Mouse (Mus musculus): Measurements from ENCODE around the gene Tex36.

The Tex36 gene

DNA sequence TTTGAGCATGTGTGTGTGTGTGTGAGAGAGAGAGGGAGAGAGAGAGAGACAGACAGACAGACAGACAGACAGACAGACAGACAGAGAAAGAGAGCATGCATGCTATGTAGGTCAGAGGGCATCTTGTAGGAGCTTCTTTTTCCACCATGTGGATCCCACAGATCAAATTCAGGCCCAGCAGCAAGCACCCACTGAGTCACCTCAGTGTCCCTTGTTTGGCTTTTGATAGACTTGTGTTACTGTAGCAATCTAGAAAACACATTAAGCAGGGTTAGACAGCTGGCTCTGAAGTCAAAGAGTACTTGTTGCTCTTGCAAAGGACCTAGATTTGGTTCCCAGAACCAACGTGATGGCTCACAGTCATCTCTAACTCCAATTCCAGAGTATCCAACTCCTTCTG lies 10.2 kb downstream of the Tex36 start:
- DNase-seq (ENCODE audit: low read depth, low spot score), result no peak

DNA sequence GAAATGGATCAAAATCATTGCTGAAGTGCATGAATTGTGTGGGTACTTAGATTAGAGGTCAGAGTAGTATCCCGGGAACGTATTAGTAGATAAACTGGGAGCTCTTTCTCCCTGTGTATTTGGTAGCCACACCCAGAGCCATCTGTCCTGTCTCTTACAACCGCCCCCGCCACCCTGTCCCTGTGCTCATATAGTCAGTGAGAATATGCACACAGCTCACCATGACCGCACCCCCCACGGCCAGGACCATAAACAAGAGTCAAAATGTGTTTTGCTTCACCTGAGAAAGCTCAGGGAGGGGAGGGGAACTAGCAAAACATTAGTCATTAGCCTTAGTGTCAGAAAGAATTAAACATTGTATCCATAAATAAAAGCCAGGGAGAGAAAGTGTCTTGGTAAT lies 18.7 kb downstream of the Tex36 start:
- no peak for DNase-seq (ENCODE audit: low read depth, low spot score)

DNA sequence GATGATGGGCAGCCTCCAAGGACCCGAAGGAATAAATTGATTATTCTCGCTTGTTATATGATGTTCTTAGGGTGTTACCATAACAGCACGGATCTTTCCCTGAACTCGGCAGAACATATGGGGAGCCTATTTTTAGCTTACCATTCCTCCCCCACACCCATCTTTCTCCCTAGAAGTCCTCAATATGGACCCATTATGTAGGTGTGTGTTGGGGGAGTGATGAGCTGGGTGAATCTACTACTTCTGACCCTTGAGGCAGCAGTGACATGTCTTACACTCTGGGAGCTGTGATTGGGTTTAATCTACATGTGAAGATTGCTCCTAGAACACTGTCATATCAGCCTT lies 21.7 kb downstream of the Tex36 start:
- DNase-seq (ENCODE audit: low read depth, low spot score), result no peak

GRCm38 (mm10) chr7:133579491-133580295 lies 22.3 kb downstream of the Tex36 start:
- DNase-seq (ENCODE audit: low read depth, low spot score), result no peak

DNA sequence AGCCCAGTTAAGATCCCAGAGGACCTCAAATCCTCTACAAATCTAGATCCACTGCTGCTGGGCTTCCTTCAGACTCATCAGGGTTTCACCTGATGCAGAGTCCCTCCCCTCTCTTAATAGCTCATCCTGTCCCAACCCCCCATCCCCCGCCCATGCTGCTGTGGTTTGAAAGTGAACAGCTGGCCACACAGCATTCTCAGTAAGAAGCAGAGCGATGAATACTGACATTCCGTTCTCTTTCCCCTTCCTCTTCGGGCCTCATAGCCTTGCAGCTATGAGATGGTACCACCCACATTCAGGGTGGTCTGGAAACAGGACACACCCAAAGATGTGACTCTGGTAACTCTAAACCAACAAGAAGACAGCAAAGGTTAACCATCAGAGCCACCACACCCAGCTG lies 25.1 kb downstream of the Tex36 start:
- no peak for DNase-seq (ENCODE audit: low read depth, low spot score)

- DNase-seq (ENCODE audit: low read depth, low spot score), result no peak
Observed at GRCm38 (mm10) chr7:133576281-133576680, 25.7 kb downstream of the Tex36 start.

GRCm38 (mm10) chr7:133571927-133572326 lies 30.0 kb downstream of the Tex36 start:
- DNase-seq (ENCODE audit: low read depth, low spot score), result no peak

GRCm38 (mm10) chr7:133569194-133569880 lies 32.6 kb downstream of the Tex36 start:
- no peak for DNase-seq (ENCODE audit: low read depth, low spot score)

GRCm38 (mm10) chr7:133564600-133564999 lies 37.4 kb downstream of the Tex36 start:
- no peak for DNase-seq (ENCODE audit: low read depth, low spot score)

DNA sequence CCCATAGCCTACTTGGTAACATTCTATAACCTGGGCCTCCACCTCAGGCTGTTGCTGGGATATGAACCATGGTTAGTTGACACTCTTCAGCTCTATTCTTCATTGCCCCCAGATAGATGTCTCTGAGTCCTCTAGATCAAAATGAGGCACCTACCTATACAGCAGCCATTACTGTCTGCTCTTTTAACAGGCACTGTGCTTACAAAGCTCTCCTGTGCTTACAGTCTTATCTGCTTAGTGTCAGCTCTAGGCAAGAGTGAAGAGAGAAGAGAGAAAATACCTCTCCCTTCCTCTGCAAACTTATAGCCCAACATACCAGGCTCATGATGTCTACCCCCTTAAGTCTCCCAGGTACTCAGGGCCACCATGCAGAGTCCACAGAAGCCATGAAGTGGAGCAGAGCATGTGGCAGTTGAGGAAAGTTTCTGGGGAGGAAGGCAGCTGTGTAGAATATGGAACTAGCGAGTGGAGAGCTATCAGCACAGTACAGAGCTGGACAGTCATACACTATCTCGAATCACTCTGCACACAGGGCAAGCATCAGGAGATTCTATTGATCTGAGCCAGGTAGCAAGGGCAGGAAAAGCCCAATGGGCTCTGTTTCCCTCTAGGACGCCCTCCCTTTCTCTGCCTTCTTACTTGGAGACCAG lies 38.7 kb downstream of the Tex36 start:
- DNase-seq (ENCODE audit: low read depth, low spot score), result no peak

DNA sequence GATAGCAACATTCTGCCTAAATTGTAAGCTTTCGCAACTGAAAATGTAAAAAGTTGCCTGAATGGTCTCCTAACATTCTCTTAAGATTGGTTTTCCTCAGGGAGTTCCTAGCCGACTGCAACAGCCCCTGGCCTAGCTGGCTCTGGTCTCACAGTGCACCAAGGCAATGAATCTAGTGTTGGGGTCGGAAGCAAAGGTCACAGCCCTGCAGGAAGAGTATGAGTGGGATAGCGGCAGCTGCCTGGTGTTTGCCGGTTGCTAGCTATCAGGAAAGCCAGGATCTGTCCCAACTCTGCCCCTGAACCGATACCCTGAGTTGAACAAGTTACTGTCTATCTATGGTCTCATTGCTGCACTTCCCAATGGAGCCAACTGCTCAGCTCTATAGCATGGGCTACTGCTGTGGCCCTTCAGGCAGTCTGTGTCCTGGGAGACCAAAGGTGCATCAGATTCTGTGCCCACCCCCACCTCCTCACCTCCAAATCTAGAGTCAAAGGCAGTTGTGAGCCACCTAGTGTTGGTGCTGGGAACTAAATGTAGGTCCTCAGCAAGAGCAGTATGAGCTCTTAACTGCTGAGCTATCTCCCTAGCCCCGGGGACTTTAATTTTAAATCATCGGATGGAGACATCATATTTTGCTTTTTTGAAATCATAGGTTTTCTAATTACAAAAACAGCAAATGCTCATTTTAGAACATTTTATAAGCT lies 46.0 kb downstream of the Tex36 start:
- no peak for DNase-seq (ENCODE audit: low read depth, low spot score)

DNA sequence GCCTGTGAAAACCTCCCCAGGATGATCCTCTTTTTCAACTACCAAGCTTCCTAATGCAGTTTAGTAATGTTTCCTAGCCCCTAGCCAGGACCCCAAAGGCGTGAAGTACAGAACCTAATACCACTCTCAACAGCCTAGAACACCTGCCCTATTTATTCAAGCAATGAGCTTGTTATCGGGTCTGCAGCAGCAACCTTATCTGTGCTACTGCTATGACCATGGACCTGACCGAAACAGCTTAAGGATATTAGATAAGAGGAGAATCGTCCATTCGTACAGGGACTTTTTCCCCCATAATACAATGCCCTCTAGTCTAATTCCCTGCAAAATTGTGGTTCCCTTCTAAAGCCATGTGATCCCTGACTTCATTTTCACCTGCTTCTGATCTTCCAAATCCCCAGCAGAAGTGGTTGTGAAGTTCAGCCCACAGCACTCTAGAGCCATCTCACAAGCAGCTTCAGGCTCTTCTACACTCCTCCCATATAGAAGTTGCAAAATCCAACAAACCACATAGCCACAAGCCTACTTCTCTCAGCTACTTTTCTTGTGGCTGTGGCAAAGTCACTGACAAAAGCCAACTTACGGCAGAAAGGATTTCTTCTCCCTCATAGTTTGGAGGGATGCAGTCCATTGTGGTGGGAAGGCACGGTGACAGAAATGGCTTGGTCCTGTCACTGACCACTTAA lies 49.5 kb downstream of the Tex36 start:
- no peak for DNase-seq (ENCODE audit: low read depth, low spot score)

- no peak for DNase-seq (ENCODE audit: low read depth, low spot score)
Observed at GRCm38 (mm10) chr7:133551000-133551399, 51.0 kb downstream of the Tex36 start.

DNA sequence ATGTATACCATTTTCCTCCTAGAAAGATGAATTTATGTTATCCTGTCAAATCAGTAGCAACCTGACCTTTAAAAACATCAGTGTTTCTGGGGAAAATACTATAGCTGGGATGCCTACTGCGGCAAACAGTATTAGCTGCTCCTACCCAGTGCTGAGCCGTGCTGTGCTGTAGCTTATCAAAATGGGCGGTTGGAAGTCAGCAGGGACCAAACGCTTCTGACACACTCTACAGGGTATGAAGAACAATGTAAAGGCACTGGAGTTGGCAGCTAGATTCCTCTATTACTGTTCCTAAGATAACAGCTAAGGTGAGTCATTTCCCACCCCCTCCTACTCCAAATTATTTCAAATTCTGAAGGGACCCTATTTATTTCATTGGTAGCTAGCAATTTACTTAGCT lies 53.5 kb downstream of the Tex36 start:
- DNase-seq (ENCODE audit: low read depth, low spot score), result no peak

- DNase-seq (ENCODE audit: low read depth, low spot score), result no peak
Observed at GRCm38 (mm10) chr7:133545631-133546030, 56.3 kb downstream of the Tex36 start.

- no peak for DNase-seq (ENCODE audit: low read depth, low spot score)
Observed at GRCm38 (mm10) chr7:133544966-133545365, 57.0 kb downstream of the Tex36 start.

DNA sequence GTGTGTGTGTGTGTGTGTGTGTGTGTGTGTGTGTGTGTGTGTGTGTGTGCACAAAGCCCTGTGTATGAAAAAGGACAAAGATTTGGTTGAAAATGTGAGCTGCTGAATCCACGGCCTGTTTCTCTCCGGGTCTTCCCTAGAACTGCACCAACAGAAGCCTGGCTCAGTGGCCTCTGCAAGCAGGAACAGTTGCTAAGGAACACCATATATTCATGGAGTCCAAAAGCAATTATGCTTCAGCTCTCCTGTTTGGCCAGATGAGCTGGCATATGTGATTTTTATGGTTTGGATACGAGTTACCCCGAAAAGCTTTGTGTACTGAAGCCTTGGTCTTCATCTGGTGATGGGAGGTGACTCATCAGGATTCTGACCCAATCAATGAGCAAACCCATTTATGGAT lies 58.8 kb downstream of the Tex36 start:
- DNase-seq (ENCODE audit: low read depth, low spot score), result no peak

- no peak for DNase-seq (ENCODE audit: low read depth, low spot score)
Observed at GRCm38 (mm10) chr7:133537366-133537765, 64.6 kb downstream of the Tex36 start.

All from retina, postnatal 7 days (tissue).